Mouse (Mus musculus): ENCODE measurements around the gene Ffar1. TPM values are rescaled to one million over a fixed set of nuclear protein-coding genes. Genes with fewer than 3 reads are reported as not detected.
"Not testable (repeated sequence)": the region's sequence is repeated elsewhere in the genome, so short reads cannot be mapped to it uniquely, and the experiment has no call there.

Ffar1 gene
- polyA plus RNA-seq, 1 experiment from 2014 or later: not detected

- WGBS (ENCODE audit: insufficient replicate concordance): 22% methylated on average over 5 of the region's 5 CpGs
- ATAC-seq (ENCODE audit: low read depth): no peak
Measured at GRCm38 (mm10) chr7:30842092-30842491, 19.3 kb downstream of the Ffar1 start.

GRCm38 (mm10) chr7:30841379-30841778, 20.0 kb downstream of the Ffar1 start:
- Histone ChIP-seq H3K4me2 (ENCODE audit: low read depth, low read length) (no peak overlapping the region), H3K27ac (ENCODE audit: low read length) (no peak overlapping the region), H3K4me3 (ENCODE audit: low read depth, low read length) (no peak overlapping the region), H3K27me3 (ENCODE audit: control insufficient read depth, insufficient read depth, low read depth, low read length) (no peaks in the 10 kb centered on the region), H3K36me3 (ENCODE audit: control insufficient read depth, insufficient read depth) (no peaks in the 10 kb centered on the region), H3K9me3 (replicated peaks; ENCODE audit: control insufficient read depth, low read length) (no peaks in the 10 kb centered on the region), H3K4me1 (ENCODE audit: control insufficient read depth, low read depth, low read length) (peaks cover 6% of the 10 kb centered on the region), H3K9ac (ENCODE audit: low read depth, low read length) (no peak overlapping the region)
- 61% methylated on average over 4 of the region's 4 CpGs for WGBS (ENCODE audit: insufficient replicate concordance)
- peak; percentile 11; the same call in 1 of the 2 replicates for ATAC-seq (ENCODE audit: low read depth)

More at GRCm38 (mm10) chr7:30842092-30842491, 19.3 kb downstream of the Ffar1 start:
- H3K9me3 ChIP-seq (replicated peaks; ENCODE audit: control insufficient read depth, low read length): no peaks in the 10 kb centered on the region
- H3K4me2 ChIP-seq (ENCODE audit: low read depth, low read length): no peak overlapping the region
- peaks cover 6% of the 10 kb centered on the region for H3K4me1 ChIP-seq (ENCODE audit: control insufficient read depth, low read depth, low read length)
- no peaks in the 10 kb centered on the region for H3K36me3 ChIP-seq (ENCODE audit: control insufficient read depth, insufficient read depth)
- no peaks in the 10 kb centered on the region for H3K27me3 ChIP-seq (ENCODE audit: control insufficient read depth, insufficient read depth, low read depth, low read length)
- H3K4me3 ChIP-seq (ENCODE audit: low read depth, low read length): no peak overlapping the region
- H3K27ac ChIP-seq (ENCODE audit: low read length): no peak overlapping the region; the same call in 1 of the 2 replicates
- H3K9ac ChIP-seq (ENCODE audit: low read depth, low read length): no peak overlapping the region

GRCm38 (mm10) chr7:30840306-30840705, 21.1 kb downstream of the Ffar1 start:
- Histone ChIP-seq H3K27me3 (ENCODE audit: control insufficient read depth, insufficient read depth, low read depth, low read length) (no peaks in the 10 kb centered on the region), H3K27ac (ENCODE audit: low read length) (no peak overlapping the region), H3K9me3 (replicated peaks; ENCODE audit: control insufficient read depth, low read length) (no peaks in the 10 kb centered on the region), H3K4me1 (ENCODE audit: control insufficient read depth, low read depth, low read length) (peaks cover 6% of the 10 kb centered on the region), H3K4me2 (ENCODE audit: low read depth, low read length) (no peak overlapping the region), H3K4me3 (ENCODE audit: low read depth, low read length) (no peak overlapping the region), H3K36me3 (ENCODE audit: control insufficient read depth, insufficient read depth) (no peaks in the 10 kb centered on the region), H3K9ac (ENCODE audit: low read depth, low read length) (no peak overlapping the region)
- 57% methylated on average over 3 of the region's 3 CpGs for whole genome bisulfite sequencing (ENCODE audit: insufficient replicate concordance)
- no peak for ATAC-seq (ENCODE audit: low read depth)

GRCm38 (mm10) chr7:30837277-30837676, 24.1 kb downstream of the Ffar1 start:
- no peak overlapping the region for H3K9ac ChIP-seq (ENCODE audit: low read depth, low read length)

GRCm38 (mm10) chr7:30832684-30833083, 28.7 kb downstream of the Ffar1 start:
- H3K4me2 ChIP-seq (ENCODE audit: low read depth, low read length); ATAC-seq (ENCODE audit: low read depth); H3K9ac ChIP-seq (ENCODE audit: low read depth, low read length): not testable (repeated sequence)

More at GRCm38 (mm10) chr7:30837277-30837676, 24.1 kb downstream of the Ffar1 start:
- no peaks in the 10 kb centered on the region for H3K9me3 ChIP-seq (replicated peaks; ENCODE audit: control insufficient read depth, low read length)
- no peak overlapping the region for H3K4me2 ChIP-seq (ENCODE audit: low read depth, low read length)
- H3K4me3 ChIP-seq (ENCODE audit: low read depth, low read length): no peak overlapping the region
- H3K4me1 ChIP-seq (ENCODE audit: control insufficient read depth, low read depth, low read length): peaks cover 4% of the 10 kb centered on the region
- ATAC-seq (ENCODE audit: low read depth): no peak
- no peak overlapping the region for H3K27ac ChIP-seq (ENCODE audit: low read length)
- H3K36me3 ChIP-seq (ENCODE audit: control insufficient read depth, insufficient read depth): no peaks in the 10 kb centered on the region
- H3K27me3 ChIP-seq (ENCODE audit: control insufficient read depth, insufficient read depth, low read depth, low read length): no peaks in the 10 kb centered on the region

GRCm38 (mm10) chr7:30832261-30832660, 29.1 kb downstream of the Ffar1 start:
- Histone ChIP-seq H3K36me3 (ENCODE audit: control insufficient read depth, insufficient read depth) (no peaks in the 10 kb centered on the region), H3K4me2 (ENCODE audit: low read depth, low read length) (no peak overlapping the region), H3K9me3 (replicated peaks; ENCODE audit: control insufficient read depth, low read length) (no peaks in the 10 kb centered on the region), H3K27ac (ENCODE audit: low read length) (no peak overlapping the region), H3K9ac (ENCODE audit: low read depth, low read length) (no peak overlapping the region), H3K4me1 (ENCODE audit: control insufficient read depth, low read depth, low read length) (no peaks in the 10 kb centered on the region), H3K4me3 (ENCODE audit: low read depth, low read length) (no peak overlapping the region), H3K27me3 (ENCODE audit: control insufficient read depth, insufficient read depth, low read depth, low read length) (no peaks in the 10 kb centered on the region)
- no peak for ATAC-seq (ENCODE audit: low read depth)
- 48% methylated on average over 15 of the region's 17 CpGs for WGBS (ENCODE audit: insufficient replicate concordance)

More at GRCm38 (mm10) chr7:30832684-30833083, 28.7 kb downstream of the Ffar1 start:
- not testable (repeated sequence) for H3K4me3 ChIP-seq (ENCODE audit: low read depth, low read length); H3K4me1 ChIP-seq (ENCODE audit: control insufficient read depth, low read depth, low read length); H3K27me3 ChIP-seq (ENCODE audit: control insufficient read depth, insufficient read depth, low read depth, low read length); H3K9me3 ChIP-seq (replicated peaks; ENCODE audit: control insufficient read depth, low read length); H3K36me3 ChIP-seq (ENCODE audit: control insufficient read depth, insufficient read depth); H3K27ac ChIP-seq (ENCODE audit: low read length)
- 12% methylated on average over 8 of the region's 11 CpGs for WGBS (ENCODE audit: insufficient replicate concordance)

GRCm38 (mm10) chr7:30829428-30829827, 31.9 kb downstream of the Ffar1 start:
- no peak for ATAC-seq (ENCODE audit: low read depth)
- Histone ChIP-seq H3K27me3 (ENCODE audit: control insufficient read depth, insufficient read depth, low read depth, low read length) (no peaks in the 10 kb centered on the region), H3K27ac (ENCODE audit: low read length) (no peak overlapping the region), H3K36me3 (ENCODE audit: control insufficient read depth, insufficient read depth) (no peaks in the 10 kb centered on the region), H3K9me3 (replicated peaks; ENCODE audit: control insufficient read depth, low read length) (no peaks in the 10 kb centered on the region), H3K4me3 (ENCODE audit: low read depth, low read length) (no peak overlapping the region), H3K4me2 (ENCODE audit: low read depth, low read length) (no peak overlapping the region), H3K4me1 (ENCODE audit: control insufficient read depth, low read depth, low read length) (no peaks in the 10 kb centered on the region), H3K9ac (ENCODE audit: low read depth, low read length) (no peak overlapping the region)
- 44% methylated on average over 3 of the region's 3 CpGs for WGBS (ENCODE audit: insufficient replicate concordance)

- not testable (repeated sequence) for H3K4me3 ChIP-seq (ENCODE audit: low read depth, low read length); ATAC-seq (ENCODE audit: low read depth); H3K36me3 ChIP-seq (ENCODE audit: control insufficient read depth, insufficient read depth); H3K27me3 ChIP-seq (ENCODE audit: control insufficient read depth, insufficient read depth, low read depth, low read length); H3K9ac ChIP-seq (ENCODE audit: low read depth, low read length); H3K4me2 ChIP-seq (ENCODE audit: low read depth, low read length); H3K4me1 ChIP-seq (ENCODE audit: control insufficient read depth, low read depth, low read length); H3K27ac ChIP-seq (ENCODE audit: low read length); H3K9me3 ChIP-seq (replicated peaks; ENCODE audit: control insufficient read depth, low read length)
Measured at GRCm38 (mm10) chr7:30828871-30829270, 32.5 kb downstream of the Ffar1 start.

GRCm38 (mm10) chr7:30826660-30827059, 34.7 kb downstream of the Ffar1 start:
- H3K4me2 ChIP-seq (ENCODE audit: low read depth, low read length): no peak overlapping the region
- no peaks in the 10 kb centered on the region for H3K36me3 ChIP-seq (ENCODE audit: control insufficient read depth, insufficient read depth)
- ATAC-seq (ENCODE audit: low read depth): no peak
- H3K27ac ChIP-seq (ENCODE audit: low read length): no peak overlapping the region
- 56% methylated on average over 10 of the region's 10 CpGs for WGBS (ENCODE audit: insufficient replicate concordance)
- H3K27me3 ChIP-seq (ENCODE audit: control insufficient read depth, insufficient read depth, low read depth, low read length): no peaks in the 10 kb centered on the region
- H3K9ac ChIP-seq (ENCODE audit: low read depth, low read length): no peak overlapping the region
- H3K9me3 ChIP-seq (replicated peaks; ENCODE audit: control insufficient read depth, low read length): no peaks in the 10 kb centered on the region
- no peak overlapping the region for H3K4me3 ChIP-seq (ENCODE audit: low read depth, low read length)
- no peaks in the 10 kb centered on the region; the same call in 1 of the 2 replicates for H3K4me1 ChIP-seq (ENCODE audit: control insufficient read depth, low read depth, low read length)
